Mouse (Mus musculus) midbrain, embryonic 15.5 days (tissue): ENCODE results near the gene Smlr1. TPM values are rescaled to one million over a fixed set of nuclear protein-coding genes. Genes with fewer than 3 reads are reported as not detected.

Experiments
- ATAC-seq: fragments of 200-750 bp; cut with Nextera tagmentation; replicated peaks from 2 replicates; pipeline ENCODE4 v1.8.0; 2017; ENCODE audit warnings: moderate TSS enrichment
- H3K27ac ChIP-seq: fragments of 300-500 bp; sonication (generic); 2 replicates; pipeline ENCODE4 v1.5.1; 2015; ENCODE audit warnings: mild to moderate bottlenecking, inconsistent platforms
- H3K27me3 ChIP-seq: fragments of 300-500 bp; sonication (generic); replicated peaks from 2 replicates; pipeline ENCODE4 v1.6.1; 2015; ENCODE audit warnings: inconsistent platforms
- H3K36me3 ChIP-seq: fragments of 300-500 bp; sonication (generic); replicated peaks from 2 replicates; pipeline ENCODE4 v1.6.1; 2015; ENCODE audit warnings: inconsistent platforms
- H3K4me1 ChIP-seq: fragments of 300-500 bp; sonication (generic); 2 replicates; pipeline ENCODE4 v1.6.1; 2015; ENCODE audit warnings: inconsistent platforms
- H3K4me2 ChIP-seq: fragments of 300-500 bp; sonication (generic); 2 replicates; pipeline ENCODE4 v1.6.1; 2015; ENCODE audit warnings: inconsistent platforms, mild to moderate bottlenecking, moderate library complexity
- H3K4me3 ChIP-seq: fragments of 300-500 bp; sonication (generic); 2 replicates; pipeline ENCODE4 v1.5.1; 2015; ENCODE audit warnings: mild to moderate bottlenecking, inconsistent platforms
- H3K9ac ChIP-seq: fragments of 300-500 bp; sonication (generic); 2 replicates; pipeline ENCODE4 v1.6.1; 2015; ENCODE audit warnings: mild to moderate bottlenecking, inconsistent platforms
- H3K9me3 ChIP-seq: fragments of 300-500 bp; sonication (generic); 2 replicates; pipeline ENCODE4 v1.6.1; 2016; ENCODE audit warnings: inconsistent platforms
- WGBS: fragments of 180-500 bp; shearing (Covaris S2); methylation state at CpG from one replicate; pipeline ENCODE4 v1.1.7; 2015; ENCODE audit warnings: mixed read lengths; 5-methylcytosine and 5-hydroxymethylcytosine counted together
- polyA plus RNA-seq: library from polyadenylated mRNA; unstranded; fragments of >200 nt; fragmentation: Nextera tagmentation; extraction: Ambion mirVana; gene quantifications from 2 replicates; pipeline ENCODE4 v1.2.1, GENCODE M21; 2015

Smlr1 gene
- polyA plus RNA-seq, 1 experiment from 2014 or later = not detected

- Histone ChIP-seq H3K9me3 (no peaks in the 10 kb centered on the region), H3K4me2 (no peak overlapping the region), H3K9ac (no peak overlapping the region), H3K27me3 (no peaks in the 10 kb centered on the region), H3K4me1 (no peaks in the 10 kb centered on the region), H3K36me3 (no peaks in the 10 kb centered on the region), H3K4me3 (no peak overlapping the region), H3K27ac (no peak overlapping the region)
- WGBS = 90% methylated on average over 3 of the region's 3 CpGs
- ATAC-seq = no peak
Measured at GRCm38 (mm10) chr10:25479716-25480115, 56.4 kb downstream of the Smlr1 start.

Other genes with a start within 250 kb of the Smlr1 start
- gene Akap7, start 228.4 kb downstream of the Smlr1 start, polyA plus RNA-seq = 38.5 and 42.4 TPM in 2 replicates
- gene Epb41l2, start 176.5 kb downstream of the Smlr1 start, polyA plus RNA-seq = 25.4 and 27.7 TPM in 2 replicates